Mouse (Mus musculus) myocyte (in vitro differentiated cells): Measurements from ENCODE around the gene Gm48551. TPM values are rescaled to one million over a fixed set of nuclear protein-coding genes. Genes with fewer than 3 reads are reported as not detected.

ENCODE experiments used
- H3K27me3 ChIP-seq: one replicate; pipeline ENCODE4 v1.6.1; 2011; ENCODE audit not compliant: control insufficient read depth, insufficient read depth, insufficient read length
- H3K36me3 ChIP-seq: one replicate; pipeline ENCODE4 v1.6.1; 2011; ENCODE audit not compliant: control insufficient read depth, insufficient read depth
- H3K4me2 ChIP-seq: one replicate; pipeline ENCODE4 v1.6.1; 2011; ENCODE audit warnings: low read depth, control low read depth
- H3K4me3 ChIP-seq: one replicate; pipeline ENCODE4 v1.5.1; 2011; ENCODE audit warnings: mild to moderate bottlenecking, control low read depth, moderate library complexity
- H3K79me2 ChIP-seq: one replicate; pipeline ENCODE4 v1.6.1; 2011; ENCODE audit not compliant: control insufficient read depth, insufficient read depth
- H3ac ChIP-seq: one replicate; pipeline ENCODE4 v1.6.1; 2011; ENCODE audit not compliant: control insufficient read depth, insufficient read length
- CEBPB ChIP-seq: IDR thresholded peaks from 2 replicates; pipeline ENCODE4 v1.6.1; 2011; ENCODE audit warnings: mild to moderate bottlenecking, moderate library complexity; ENCODE audit not compliant: poor library complexity, insufficient read depth, severe bottlenecking
- E2F4 ChIP-seq: IDR thresholded peaks from one replicate; pipeline ENCODE4 v1.6.1; 2011; ENCODE audit warnings: mild to moderate bottlenecking, control low read depth, moderate library complexity; ENCODE audit not compliant: insufficient read depth
- MAX ChIP-seq: IDR thresholded peaks from one replicate; pipeline ENCODE4 v1.6.1; 2011; ENCODE audit warnings: low read depth, mild to moderate bottlenecking, control low read depth
- MYOD1 ChIP-seq, 3 experiments: IDR thresholded peaks; one replicate each; pipeline ENCODE4 v1.6.1; 2011; ENCODE audit warnings: control low read depth in 2 of 3, low read depth in 2 of 3, mild to moderate bottlenecking in 2 of 3, moderate library complexity in 1 of 3; ENCODE audit not compliant: insufficient read length in 2 of 3, control insufficient read depth in 1 of 3
- MYOG ChIP-seq, 3 experiments: IDR thresholded peaks; one replicate each; pipeline ENCODE4 v1.6.1; 2011; ENCODE audit warnings: control low read depth in 2 of 3, low read depth in 2 of 3, mild to moderate bottlenecking in 2 of 3; ENCODE audit not compliant: insufficient read length in 2 of 3, control insufficient read depth in 1 of 3, insufficient read depth in 1 of 3
- POLR2A ChIP-seq: IDR thresholded peaks from one replicate; pipeline ENCODE4 v1.6.1; 2011; ENCODE audit warnings: low read depth, mild to moderate bottlenecking, control low read depth, moderate library complexity; ENCODE audit not compliant: insufficient read length
- POLR2AphosphoS2 ChIP-seq: IDR thresholded peaks from one replicate; pipeline ENCODE4 v1.6.1; 2011; ENCODE audit warnings: low read depth, control low read depth; ENCODE audit not compliant: insufficient read length
- REST ChIP-seq: IDR thresholded peaks from one replicate; pipeline ENCODE4 v1.6.1; 2011; ENCODE audit warnings: mild to moderate bottlenecking, control low read depth, moderate library complexity; ENCODE audit not compliant: insufficient read depth, insufficient read length
- SRF ChIP-seq: IDR thresholded peaks from one replicate; pipeline ENCODE4 v1.6.1; 2011; ENCODE audit warnings: low read depth; ENCODE audit not compliant: control insufficient read depth, insufficient read length
- TCF12 ChIP-seq: IDR thresholded peaks from one replicate; pipeline ENCODE4 v1.6.1; 2011; ENCODE audit warnings: mild to moderate bottlenecking, control low read depth; ENCODE audit not compliant: poor library complexity, insufficient read depth, severe bottlenecking
- TCF3 ChIP-seq: IDR thresholded peaks from one replicate; pipeline ENCODE4 v1.6.1; 2011; ENCODE audit warnings: low read depth, control low read depth; ENCODE audit not compliant: insufficient read length
- USF1 ChIP-seq: IDR thresholded peaks from one replicate; pipeline ENCODE4 v1.6.1; 2011; ENCODE audit warnings: low read depth, mild to moderate bottlenecking, control low read depth, moderate library complexity
- polyA plus RNA-seq: library from polyadenylated mRNA; unstranded; fragments of >200 nt; fragmentation: generic; extraction: Trizol; gene quantifications from one replicate; pipeline ENCODE4 v1.2.1, GENCODE M21; 2012; ENCODE audit warnings: missing spikeins

Gm48551 gene
- polyA plus RNA-seq, 1 experiment, result 1.7 TPM

DNA sequence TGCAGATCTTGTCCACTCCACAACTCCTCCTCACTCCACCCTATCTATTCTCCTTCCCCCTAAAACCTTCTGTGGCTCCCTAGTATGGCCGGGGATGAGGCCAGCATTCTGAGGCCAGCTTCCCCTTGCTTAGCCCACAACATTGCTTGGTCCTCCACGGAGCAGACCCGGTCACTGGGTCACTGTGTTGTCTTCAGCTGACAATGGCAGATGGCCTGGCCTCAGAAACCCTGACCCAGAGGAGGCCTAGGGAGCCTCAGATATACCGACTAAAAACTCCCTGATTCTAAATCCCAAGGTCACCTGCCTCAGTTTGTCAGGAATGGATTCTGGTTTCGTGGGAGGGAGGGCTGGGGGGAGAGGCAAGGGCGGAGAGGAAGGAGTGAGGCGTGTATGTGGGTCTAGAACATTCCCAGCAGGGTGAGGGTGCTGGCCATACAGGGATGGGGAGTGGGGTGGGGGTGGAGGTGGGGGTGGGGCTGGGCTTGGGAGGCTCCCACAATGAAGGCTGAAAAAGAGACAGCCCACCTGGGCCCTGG is 18.0 kb downstream of the Gm48551 start:
- H3K27me3 ChIP-seq, result no peaks in the 10 kb centered on the region
- H3K36me3 ChIP-seq, result peaks cover 45% of the 10 kb centered on the region
- H3K4me3 ChIP-seq, result no peak overlapping the region
- no peaks in the 10 kb centered on the region for H3K79me2 ChIP-seq
- no peak overlapping the region for H3K4me2 ChIP-seq
- TF ChIP-seq TCF3 (no peak), POLR2AphosphoS2 (no peak), MYOD1 (IDR thresholded peaks at IDR 0.05; ENCODE audit: control insufficient read depth in 1 of 3, insufficient read length in 2 of 3, low read depth in 2 of 3) (no peak), USF1 (no peak), POLR2A (no peak), SRF (no peak), CEBPB (no peak), MYOG (IDR thresholded peaks at IDR 0.05; ENCODE audit: control insufficient read depth in 1 of 3, insufficient read depth in 1 of 3, insufficient read length in 2 of 3, low read depth in 2 of 3) (no peak), E2F4 (no peak), REST (no peak), TCF12 (no peak), MAX (no peak)
- no peak overlapping the region for H3ac ChIP-seq

GRCm38 (mm10) chr10:81403511-81403910 is 19.2 kb downstream of the Gm48551 start:
- H3K36me3 ChIP-seq, result peaks cover 41% of the 10 kb centered on the region
- H3K4me3 ChIP-seq, result no peak overlapping the region
- TF ChIP-seq USF1 (no peak), TCF3 (no peak), MYOG (IDR thresholded peaks at IDR 0.05; ENCODE audit: control insufficient read depth in 1 of 3, insufficient read depth in 1 of 3, insufficient read length in 2 of 3, low read depth in 2 of 3) (no peak), POLR2A (no peak), POLR2AphosphoS2 (no peak), TCF12 (no peak), E2F4 (no peak), REST (no peak), MYOD1 (IDR thresholded peaks at IDR 0.05; ENCODE audit: control insufficient read depth in 1 of 3, insufficient read length in 2 of 3, low read depth in 2 of 3) (no peak), CEBPB (no peak), MAX (no peak), SRF (no peak)
- no peak overlapping the region for H3K4me2 ChIP-seq
- no peaks in the 10 kb centered on the region for H3K27me3 ChIP-seq
- H3ac ChIP-seq, result no peak overlapping the region
- H3K79me2 ChIP-seq, result peaks cover 4% of the 10 kb centered on the region

DNA sequence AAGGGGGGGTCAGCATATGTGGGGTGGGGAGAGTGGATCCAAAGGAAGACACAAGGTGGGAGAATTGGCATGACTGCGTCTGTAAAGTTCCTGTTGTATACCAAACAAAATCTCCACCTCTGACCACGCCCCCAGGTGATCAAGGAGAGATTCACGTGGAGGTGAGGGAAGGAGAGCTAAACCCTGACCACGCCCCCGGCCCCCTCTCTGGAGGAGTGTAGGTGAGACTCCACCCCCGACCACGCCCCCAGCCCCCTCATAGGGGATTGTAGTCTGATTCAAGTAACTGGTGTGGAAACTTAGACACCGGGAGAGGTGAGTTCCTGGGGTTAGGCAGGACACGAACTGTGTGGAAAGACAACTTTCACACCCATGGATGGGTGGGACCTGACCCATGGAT is 19.8 kb downstream of the Gm48551 start:
- Histone ChIP-seq H3K4me2 (no peak overlapping the region), H3ac (no peak overlapping the region), H3K36me3 (peaks cover 38% of the 10 kb centered on the region), H3K27me3 (no peaks in the 10 kb centered on the region), H3K79me2 (peaks cover 6% of the 10 kb centered on the region), H3K4me3 (no peak overlapping the region)
- TF ChIP-seq POLR2A (no peak), E2F4 (no peak), REST (no peak), MYOD1 (IDR thresholded peaks at IDR 0.05; ENCODE audit: control insufficient read depth in 1 of 3, insufficient read length in 2 of 3, low read depth in 2 of 3) (no peak), CEBPB (no peak), MYOG (IDR thresholded peaks at IDR 0.05; ENCODE audit: control insufficient read depth in 1 of 3, insufficient read depth in 1 of 3, insufficient read length in 2 of 3, low read depth in 2 of 3) (no peak), TCF12 (no peak), TCF3 (no peak), POLR2AphosphoS2 (no peak), SRF (no peak), USF1 (no peak), MAX (no peak)

DNA sequence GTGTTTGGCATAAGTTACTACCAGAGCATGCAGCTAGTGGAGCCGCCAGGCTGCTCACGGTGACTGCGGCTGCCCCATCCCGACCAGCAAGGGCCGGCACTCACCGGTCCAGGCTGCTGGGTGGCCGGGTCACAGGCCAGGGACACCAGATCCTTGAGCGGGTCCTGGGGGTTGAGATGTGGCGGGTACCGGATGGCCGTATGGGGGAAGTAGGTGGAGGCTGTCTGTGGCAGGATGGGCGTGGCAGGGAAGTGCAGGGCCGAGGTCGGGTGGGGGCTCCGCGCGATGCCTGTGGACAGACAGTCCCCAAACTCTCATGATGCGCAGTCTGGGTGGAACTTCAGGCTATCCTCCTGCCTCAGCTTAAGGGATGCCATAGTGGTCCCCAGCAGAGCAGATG is 20.5 kb downstream of the Gm48551 start:
- Histone ChIP-seq H3K27me3 (no peaks in the 10 kb centered on the region), H3K79me2 (peaks cover 6% of the 10 kb centered on the region), H3K36me3 (peaks cover 38% of the 10 kb centered on the region), H3ac (no peak overlapping the region), H3K4me3 (no peak overlapping the region), H3K4me2 (no peak overlapping the region)
- TF ChIP-seq MYOD1 (IDR thresholded peaks at IDR 0.05; ENCODE audit: control insufficient read depth in 1 of 3, insufficient read length in 2 of 3, low read depth in 2 of 3), result no peak
- no peak for TF ChIP-seq TCF3
- TF ChIP-seq REST, result no peak
- TF ChIP-seq POLR2AphosphoS2, result no peak
- TF ChIP-seq TCF12, result no peak
- no peak for TF ChIP-seq SRF
- no peak for TF ChIP-seq USF1
- no peak for TF ChIP-seq CEBPB
- no peak for TF ChIP-seq POLR2A
- no peak for TF ChIP-seq E2F4
- no peak for TF ChIP-seq MAX
- TF ChIP-seq MYOG (IDR thresholded peaks at IDR 0.05; ENCODE audit: control insufficient read depth in 1 of 3, insufficient read depth in 1 of 3, insufficient read length in 2 of 3, low read depth in 2 of 3), result no peak
